Mouse (Mus musculus): ENCODE data around the gene Lrrc74a. TPM values are rescaled to one million over a fixed set of nuclear protein-coding genes. Genes with fewer than 3 reads are reported as not detected.

The Lrrc74a gene
- total and polyA plus RNA-seq, 3 experiments, result 0.05 TPM; not detected in 2

- Histone ChIP-seq H3K36me3 (replicated peaks) (no peaks in the 10 kb centered on the region), H3K9me3 (replicated peaks) (no peaks in the 10 kb centered on the region), H3K4me1 (ENCODE audit: insufficient read depth, low read depth, low read length) (peaks cover 37% of the 10 kb centered on the region), H3K27me3 (ENCODE audit: insufficient read depth, low read length) (peaks cover 6% of the 10 kb centered on the region; the same call in 1 of the 2 replicates), H3K4me3 (ENCODE audit: low read depth, low read length) (no peak overlapping the region)
- ATAC-seq (ENCODE audit: extremely low read depth, insufficient number of reproducible peaks, low FRiP score, poor library complexity, severe bottlenecking) (no peak), DNase-seq (ENCODE audit: low spot score) (no peak)
- no peak for TF ChIP-seq GATA1 (IDR thresholded peaks at IDR 0.05; ENCODE audit: borderline replicate concordance, low read length)
- TF ChIP-seq TAL1 (conservative IDR thresholded peaks at IDR 0.05; ENCODE audit: low read depth, low read length), result no peak
- TF ChIP-seq CTCF (IDR thresholded peaks at IDR 0.05; ENCODE audit: low read depth, low read length), result no peak
- no peak for TF ChIP-seq GATA2 (IDR thresholded peaks at IDR 0.05; ENCODE audit: borderline replicate concordance, low read depth, low read length)
- TF ChIP-seq POLR2AphosphoS5 (IDR thresholded peaks at IDR 0.05; ENCODE audit: insufficient replicate concordance, low read depth, low read length), result no peak
Observed at GRCm38 (mm10) chr12:86795076-86795837, 61.1 kb downstream of the Lrrc74a start.

GRCm38 (mm10) chr12:86795838-86796232 is 61.7 kb downstream of the Lrrc74a start:
- peak; percentile 82 for DNase-seq (ENCODE audit: low spot score)
- H3K4me1 ChIP-seq (ENCODE audit: insufficient read depth, low read depth, low read length), result peaks cover 39% of the 10 kb centered on the region
- peak; percentile 100 for TF ChIP-seq CTCF (IDR thresholded peaks at IDR 0.05; ENCODE audit: low read depth, low read length)
- no peak for TF ChIP-seq POLR2AphosphoS5 (IDR thresholded peaks at IDR 0.05; ENCODE audit: insufficient replicate concordance, low read depth, low read length)
- H3K36me3 ChIP-seq (replicated peaks), result no peaks in the 10 kb centered on the region
- no peaks in the 10 kb centered on the region for H3K9me3 ChIP-seq (replicated peaks)
- H3K4me3 ChIP-seq (ENCODE audit: low read depth, low read length), result no peak overlapping the region
- H3K27me3 ChIP-seq (ENCODE audit: insufficient read depth, low read length), result no peaks in the 10 kb centered on the region
- peak; percentile 58 for ATAC-seq (ENCODE audit: extremely low read depth, insufficient number of reproducible peaks, low FRiP score, poor library complexity, severe bottlenecking)

- Histone ChIP-seq H3K4me1 (ENCODE audit: insufficient read depth, low read depth, low read length) (peaks cover 44% of the 10 kb centered on the region), H3K9me3 (replicated peaks) (no peaks in the 10 kb centered on the region), H3K4me3 (ENCODE audit: low read depth, low read length) (no peak overlapping the region), H3K27me3 (ENCODE audit: insufficient read depth, low read length) (no peaks in the 10 kb centered on the region), H3K36me3 (replicated peaks) (no peaks in the 10 kb centered on the region)
- TF ChIP-seq CTCF (IDR thresholded peaks at IDR 0.05; ENCODE audit: low read depth, low read length) (no peak), TAL1 (conservative IDR thresholded peaks at IDR 0.05; ENCODE audit: low read depth, low read length) (no peak), GATA2 (IDR thresholded peaks at IDR 0.05; ENCODE audit: borderline replicate concordance, low read depth, low read length) (no peak), POLR2AphosphoS5 (IDR thresholded peaks at IDR 0.05; ENCODE audit: insufficient replicate concordance, low read depth, low read length) (no peak), GATA1 (IDR thresholded peaks at IDR 0.05; ENCODE audit: borderline replicate concordance, low read length) (no peak)
- DNase-seq (ENCODE audit: low spot score), result no peak
- ATAC-seq (ENCODE audit: extremely low read depth, insufficient number of reproducible peaks, low FRiP score, poor library complexity, severe bottlenecking), result no peak
Observed at GRCm38 (mm10) chr12:86796351-86796750, 62.2 kb downstream of the Lrrc74a start.

GRCm38 (mm10) chr12:86797771-86798170 is 63.6 kb downstream of the Lrrc74a start:
- H3K27me3 ChIP-seq (ENCODE audit: insufficient read depth, low read length), result no peaks in the 10 kb centered on the region; the same call in 1 of the 2 replicates
- TF ChIP-seq TAL1 (conservative IDR thresholded peaks at IDR 0.05; ENCODE audit: low read depth, low read length), result no peak
- TF ChIP-seq GATA2 (IDR thresholded peaks at IDR 0.05; ENCODE audit: borderline replicate concordance, low read depth, low read length), result no peak
- TF ChIP-seq POLR2AphosphoS5 (IDR thresholded peaks at IDR 0.05; ENCODE audit: insufficient replicate concordance, low read depth, low read length), result no peak
- TF ChIP-seq CTCF (IDR thresholded peaks at IDR 0.05; ENCODE audit: low read depth, low read length), result no peak
- TF ChIP-seq GATA1 (IDR thresholded peaks at IDR 0.05; ENCODE audit: borderline replicate concordance, low read length), result no peak
- ATAC-seq (ENCODE audit: extremely low read depth, insufficient number of reproducible peaks, low FRiP score, poor library complexity, severe bottlenecking), result no peak
- H3K4me3 ChIP-seq (ENCODE audit: low read depth, low read length), result no peak overlapping the region
- peaks cover 55% of the 10 kb centered on the region for H3K4me1 ChIP-seq (ENCODE audit: insufficient read depth, low read depth, low read length)
- no peaks in the 10 kb centered on the region for H3K9me3 ChIP-seq (replicated peaks)
- no peak for DNase-seq (ENCODE audit: low spot score)
- no peaks in the 10 kb centered on the region for H3K36me3 ChIP-seq (replicated peaks)

- peak; percentile 46 for DNase-seq (ENCODE audit: low spot score)
- TF ChIP-seq GATA1 (IDR thresholded peaks at IDR 0.05; ENCODE audit: borderline replicate concordance, low read length), result no peak
- peak; percentile 98 for TF ChIP-seq CTCF (IDR thresholded peaks at IDR 0.05; ENCODE audit: low read depth, low read length)
- TF ChIP-seq TAL1 (conservative IDR thresholded peaks at IDR 0.05; ENCODE audit: low read depth, low read length), result no peak
- no peak for TF ChIP-seq GATA2 (IDR thresholded peaks at IDR 0.05; ENCODE audit: borderline replicate concordance, low read depth, low read length)
- TF ChIP-seq POLR2AphosphoS5 (IDR thresholded peaks at IDR 0.05; ENCODE audit: insufficient replicate concordance, low read depth, low read length), result no peak
- H3K4me3 ChIP-seq (ENCODE audit: low read depth, low read length), result no peak overlapping the region; the same call in 1 of the 2 replicates
Observed at GRCm38 (mm10) chr12:86798773-86799540, 64.8 kb downstream of the Lrrc74a start.

GRCm38 (mm10) chr12:86799786-86800185 is 65.6 kb downstream of the Lrrc74a start:
- Histone ChIP-seq H3K36me3 (replicated peaks) (no peaks in the 10 kb centered on the region), H3K9me3 (replicated peaks) (no peaks in the 10 kb centered on the region), H3K4me1 (ENCODE audit: insufficient read depth, low read depth, low read length) (peaks cover 67% of the 10 kb centered on the region), H3K27me3 (ENCODE audit: insufficient read depth, low read length) (peaks cover 13% of the 10 kb centered on the region), H3K4me3 (ENCODE audit: low read depth, low read length) (no peak overlapping the region)
- no peak for TF ChIP-seq CTCF (IDR thresholded peaks at IDR 0.05; ENCODE audit: low read depth, low read length)
- no peak for TF ChIP-seq GATA2 (IDR thresholded peaks at IDR 0.05; ENCODE audit: borderline replicate concordance, low read depth, low read length)
- no peak for TF ChIP-seq POLR2AphosphoS5 (IDR thresholded peaks at IDR 0.05; ENCODE audit: insufficient replicate concordance, low read depth, low read length)
- TF ChIP-seq GATA1 (IDR thresholded peaks at IDR 0.05; ENCODE audit: borderline replicate concordance, low read length), result no peak
- TF ChIP-seq TAL1 (conservative IDR thresholded peaks at IDR 0.05; ENCODE audit: low read depth, low read length), result no peak
- ATAC-seq (ENCODE audit: extremely low read depth, insufficient number of reproducible peaks, low FRiP score, poor library complexity, severe bottlenecking), result no peak
- no peak for DNase-seq (ENCODE audit: low spot score)

More at GRCm38 (mm10) chr12:86798773-86799540, 64.8 kb downstream of the Lrrc74a start:
- Histone ChIP-seq H3K27me3 (ENCODE audit: insufficient read depth, low read length) (peaks cover 7% of the 10 kb centered on the region), H3K4me1 (ENCODE audit: insufficient read depth, low read depth, low read length) (peaks cover 61% of the 10 kb centered on the region), H3K9me3 (replicated peaks) (no peaks in the 10 kb centered on the region), H3K36me3 (replicated peaks) (no peaks in the 10 kb centered on the region)
- ATAC-seq (ENCODE audit: extremely low read depth, insufficient number of reproducible peaks, low FRiP score, poor library complexity, severe bottlenecking), result no peak
